Mouse (Mus musculus) kidney, adult 11 months (tissue): ENCODE measurements at regions not wholly inside any gene's neighbourhood (a gene's known extent, or its start where the extent isn't known, plus 50 kb on each side); places are given as distances from the start of the nearest gene placed in this dataset.

ENCODE experiments used
- DNase-seq: peaks from one replicate; pipeline ENCODE4 v3.0.0; 2022

DNA sequence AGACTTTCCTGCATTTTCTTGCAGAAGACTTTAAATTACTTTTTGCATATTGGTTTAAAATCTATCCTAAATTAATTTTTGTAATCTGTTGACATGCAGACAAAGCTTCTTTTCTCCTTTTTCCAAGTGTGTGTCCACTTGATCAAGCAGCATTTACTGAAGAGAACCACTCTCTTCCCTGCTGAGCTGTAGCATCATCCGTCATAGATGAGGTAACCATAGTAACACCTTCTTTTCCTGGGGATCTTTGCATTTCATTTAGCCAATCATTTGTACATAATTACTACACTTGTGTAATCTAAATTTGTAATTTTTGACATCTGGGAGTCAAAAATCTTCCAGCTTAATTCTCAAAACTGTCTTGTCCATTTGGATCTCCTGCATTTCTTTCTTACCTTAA, 53.2 kb upstream of the Dnajc1 start:
- no peak for DNase-seq
